Mouse (Mus musculus) common myeloid progenitor, adult 5-6 weeks (primary cell): ENCODE measurements at regions not wholly inside any gene's neighbourhood (a gene's known extent, or its start where the extent isn't known, plus 50 kb on each side); places are given as distances from the start of the nearest gene placed in this dataset.

Experiments used
- ATAC-seq: replicated peaks from 2 replicates; pipeline ENCODE4 v1.8.0; 2016; ENCODE audit warnings: low read depth, mild to moderate bottlenecking, moderate TSS enrichment, inconsistent platforms; ENCODE audit not compliant: poor library complexity, severe bottlenecking

GRCm38 (mm10) chr19:6598186-6598585 lies 55.4 kb upstream of the Slc22a12 start:
- ATAC-seq = no peak

GRCm38 (mm10) chr19:6595801-6596200 lies 53.0 kb upstream of the Slc22a12 start:
- ATAC-seq = no peak
